Mouse (Mus musculus) midbrain, postnatal 0 days (tissue): ENCODE measurements around the gene Rdh1. TPM values are rescaled to one million over a fixed set of nuclear protein-coding genes. Genes with fewer than 3 reads are reported as not detected.

Source experiments
- ATAC-seq: fragments of 200-750 bp; cut with Nextera tagmentation; 2 replicates; pipeline ENCODE4 v1.8.0; 2017; ENCODE audit warnings: moderate number of reproducible peaks, mild to moderate bottlenecking, moderate TSS enrichment, moderate library complexity; ENCODE audit not compliant: low FRiP score
- DNase-seq: peaks from one replicate; pipeline ENCODE4 v3.0.0-alpha.2; 2015; ENCODE audit warnings: low spot score
- H3K27ac ChIP-seq: fragments of 300-500 bp; sonication (generic); 2 replicates; pipeline ENCODE4 v1.5.1; 2014; ENCODE audit warnings: low read depth, mild to moderate bottlenecking, low read length, mixed read lengths
- H3K27me3 ChIP-seq: fragments of 300-500 bp; sonication (generic); 2 replicates; pipeline ENCODE4 v1.6.1; 2014; ENCODE audit warnings: low read length, control low read depth, mixed read lengths; ENCODE audit not compliant: insufficient read depth
- H3K36me3 ChIP-seq: fragments of 300-500 bp; sonication (generic); 2 replicates; pipeline ENCODE4 v1.6.1; 2014; ENCODE audit warnings: low read length, control low read depth, mixed read lengths; ENCODE audit not compliant: insufficient read depth
- H3K4me1 ChIP-seq: fragments of 300-500 bp; sonication (generic); 2 replicates; pipeline ENCODE4 v1.6.1; 2014; ENCODE audit warnings: mild to moderate bottlenecking, control low read depth, antibody characterized with exemption, low read length, mixed read lengths; ENCODE audit not compliant: insufficient read depth
- H3K4me2 ChIP-seq: fragments of 300-500 bp; sonication (generic); 2 replicates; pipeline ENCODE4 v1.6.1; 2014; ENCODE audit warnings: low read depth, mild to moderate bottlenecking, low read length, mixed read lengths; ENCODE audit not compliant: poor library complexity, severe bottlenecking
- H3K4me3 ChIP-seq: fragments of 300-500 bp; sonication (generic); 2 replicates; pipeline ENCODE4 v1.5.1; 2014; ENCODE audit warnings: low read depth, mild to moderate bottlenecking, low read length, moderate library complexity
- H3K9ac ChIP-seq: fragments of 300-500 bp; sonication (generic); replicated peaks from 2 replicates; pipeline ENCODE4 v1.6.1; 2014; ENCODE audit warnings: mild to moderate bottlenecking, low read length, moderate library complexity, mixed read lengths; ENCODE audit not compliant: poor library complexity, severe bottlenecking
- H3K9me3 ChIP-seq: fragments of 300-500 bp; sonication (generic); 2 replicates; pipeline ENCODE4 v1.6.1; 2016; ENCODE audit warnings: low read length, control low read depth
- CTCF ChIP-seq: IDR thresholded peaks from 2 replicates; pipeline ENCODE4 v1.5.1; 2016; ENCODE audit warnings: antibody characterized with exemption, mild to moderate bottlenecking
- WGBS: fragments of 180-500 bp; shearing (Covaris S2); extraction: QIAGEN DNeasy Blood & Tissue Kit; methylation state at CpG from one replicate; pipeline ENCODE4 v1.1.7; 2014; 5-methylcytosine and 5-hydroxymethylcytosine counted together
- polyA plus RNA-seq: library from polyadenylated mRNA; unstranded; fragments of >200 nt; fragmentation: Nextera tagmentation; extraction: Ambion mirVana; gene quantifications from 2 replicates; pipeline ENCODE4 v1.2.1, GENCODE M21; 2015
- total RNA-seq: library from RNA; depleted of rRNA; stranded (reverse); fragments of >200 nt; gene quantifications from 2 replicates; pipeline ENCODE4 v1.2.3, GENCODE M21; 2014

Gene Rdh1
- total and polyA plus RNA-seq, 2 experiments from 2014 or later: 0.05 to 0.11 TPM

GRCm38 (mm10) chr10:127744661-127745060, 14.9 kb upstream of the Rdh1 start:
- H3K36me3 ChIP-seq: peaks cover 55% of the 10 kb centered on the region
- 61% methylated on average over 5 of the region's 5 CpGs for WGBS

DNA sequence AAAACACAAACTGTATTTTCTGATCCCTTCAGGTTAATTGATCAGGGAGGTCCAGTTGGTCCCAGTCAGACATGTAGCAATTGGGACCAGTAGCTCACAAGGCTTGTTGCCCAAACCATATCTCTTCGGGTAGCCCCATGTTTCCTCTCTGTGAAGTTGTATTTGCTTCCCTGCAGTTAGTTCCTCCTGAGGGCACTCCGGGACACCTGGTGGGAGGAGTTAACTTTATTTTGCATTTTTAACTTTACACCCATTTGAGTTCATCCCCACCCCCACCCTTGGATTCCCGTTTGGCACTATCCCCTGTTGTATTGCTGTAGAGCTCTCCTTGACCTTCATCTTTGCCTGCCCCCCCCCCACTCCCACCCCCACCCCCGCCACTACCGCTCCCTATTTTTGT, 13.6 kb upstream of the Rdh1 start:
- no peak overlapping the region for H3K4me3 ChIP-seq
- no peak for TF ChIP-seq CTCF
- H3K4me2 ChIP-seq: no peak overlapping the region
- peaks cover 55% of the 10 kb centered on the region for H3K36me3 ChIP-seq
- no peaks in the 10 kb centered on the region for H3K4me1 ChIP-seq
- no peaks in the 10 kb centered on the region for H3K27me3 ChIP-seq
- DNase-seq (no peak), ATAC-seq (no peak)
- H3K9ac ChIP-seq: no peak overlapping the region
- 84% methylated on average over 4 of the region's 5 CpGs for WGBS
- no peak overlapping the region for H3K27ac ChIP-seq
- H3K9me3 ChIP-seq: no peaks in the 10 kb centered on the region

More at GRCm38 (mm10) chr10:127744661-127745060, 14.9 kb upstream of the Rdh1 start:
- H3K27me3 ChIP-seq: no peaks in the 10 kb centered on the region
- DNase-seq (peak; percentile 56), ATAC-seq (no peak)
- no peaks in the 10 kb centered on the region; the same call in 1 of the 2 replicates for H3K4me1 ChIP-seq
- H3K27ac ChIP-seq: no peak overlapping the region
- TF ChIP-seq CTCF: peak; percentile 68
- no peak overlapping the region for H3K9ac ChIP-seq
- H3K9me3 ChIP-seq: no peaks in the 10 kb centered on the region
- H3K4me2 ChIP-seq: no peak overlapping the region
- no peak overlapping the region for H3K4me3 ChIP-seq

DNA sequence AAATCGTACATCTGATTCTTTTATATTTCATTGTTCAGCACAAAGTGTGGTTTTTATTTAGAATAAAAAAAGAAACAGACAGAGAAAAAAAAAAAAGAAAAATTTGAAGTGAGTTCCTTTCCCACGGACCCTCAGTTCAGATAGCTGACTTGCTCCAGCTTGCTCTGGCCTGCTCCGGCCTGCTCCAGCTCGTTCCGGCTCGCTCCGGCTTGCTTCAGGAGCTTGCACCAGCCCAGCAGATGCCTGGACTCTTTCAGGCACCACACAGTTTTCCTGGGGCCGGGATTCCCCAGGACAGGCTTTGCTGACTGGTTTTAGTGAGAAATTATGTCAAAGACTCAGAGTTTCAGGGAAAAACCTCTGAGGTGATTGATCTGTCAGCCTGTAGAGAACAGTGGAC, 12.3 kb upstream of the Rdh1 start:
- H3K27ac ChIP-seq: no peak overlapping the region
- H3K36me3 ChIP-seq: peaks cover 45% of the 10 kb centered on the region
- no peaks in the 10 kb centered on the region for H3K27me3 ChIP-seq
- H3K4me1 ChIP-seq: no peaks in the 10 kb centered on the region
- no peak for TF ChIP-seq CTCF
- WGBS: 94% methylated on average over 8 of the region's 8 CpGs
- no peak overlapping the region for H3K9ac ChIP-seq
- DNase-seq: no peak
- H3K9me3 ChIP-seq: no peaks in the 10 kb centered on the region
- no peak for ATAC-seq
- no peak overlapping the region for H3K4me3 ChIP-seq
- no peak overlapping the region for H3K4me2 ChIP-seq

DNA sequence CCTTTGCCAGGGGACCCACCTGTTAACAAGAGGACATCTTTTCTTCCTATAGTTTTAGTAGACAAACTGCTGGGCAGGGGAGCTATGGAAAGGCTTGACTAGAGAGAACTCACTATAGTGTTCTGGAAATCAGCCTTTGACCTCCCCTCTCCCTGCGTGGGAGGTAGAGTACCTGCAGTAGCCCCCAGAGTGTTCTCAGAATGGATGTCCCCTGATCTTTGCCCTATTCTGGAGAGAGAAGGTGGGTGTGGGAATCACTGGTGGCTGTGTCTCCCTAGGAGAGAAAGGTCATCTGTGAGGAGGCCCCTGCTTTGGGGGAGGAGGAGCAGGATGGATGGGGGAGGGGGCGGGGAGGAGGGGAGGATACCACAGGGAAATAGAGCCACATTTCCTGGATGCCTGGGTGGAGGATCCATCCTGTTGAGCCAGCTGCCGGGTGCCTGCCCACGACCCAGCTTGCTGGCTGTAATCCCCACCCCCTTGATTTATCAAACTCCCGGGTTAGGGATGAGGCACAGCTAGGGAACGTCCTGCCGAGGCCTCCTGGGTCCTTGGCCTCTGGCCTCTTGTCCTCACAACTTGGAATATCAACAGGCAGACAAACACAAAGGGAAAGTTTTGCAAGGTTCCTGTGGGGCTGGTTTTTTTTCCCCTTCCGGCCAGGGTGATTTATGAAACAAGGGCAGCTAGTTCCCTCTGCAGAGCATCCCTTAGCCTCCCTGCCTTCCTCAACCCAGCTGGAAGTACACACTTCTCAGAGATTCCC, 10.5 kb upstream of the Rdh1 start:
- TF ChIP-seq CTCF: no peak
- H3K36me3 ChIP-seq: peaks cover 27% of the 10 kb centered on the region
- H3K4me3 ChIP-seq: no peak overlapping the region
- no peaks in the 10 kb centered on the region for H3K9me3 ChIP-seq
- no peaks in the 10 kb centered on the region for H3K27me3 ChIP-seq
- H3K9ac ChIP-seq: 0 out of 2 replicates have a peak overlapping the region, but pooled peaks have one; percentile 19
- DNase-seq (no peak), ATAC-seq (no peak)
- 12% methylated on average over 7 of the region's 8 CpGs for WGBS
- H3K27ac ChIP-seq: no peak overlapping the region
- peak overlapping the region; percentile 36; the same call in 1 of the 2 replicates for H3K4me2 ChIP-seq
- no peaks in the 10 kb centered on the region for H3K4me1 ChIP-seq

GRCm38 (mm10) chr10:127750136-127750777, 9.3 kb upstream of the Rdh1 start:
- Histone ChIP-seq H3K9me3 (no peaks in the 10 kb centered on the region), H3K27me3 (no peaks in the 10 kb centered on the region), H3K4me1 (no peaks in the 10 kb centered on the region), H3K4me2 (peak overlapping the region; percentile 36), H3K27ac (no peak overlapping the region), H3K36me3 (peaks cover 18% of the 10 kb centered on the region), H3K9ac (peak overlapping the region; percentile 8; the same call in 1 of the 2 replicates), H3K4me3 (peak overlapping the region; percentile 12; the same call in 1 of the 2 replicates)
- ATAC-seq (no peak), DNase-seq (no peak)
- WGBS: 53% methylated on average over 24 of the region's 24 CpGs
- TF ChIP-seq CTCF: no peak

- H3K4me1 ChIP-seq: no peaks in the 10 kb centered on the region
- H3K36me3 ChIP-seq: peaks cover 9% of the 10 kb centered on the region
- no peaks in the 10 kb centered on the region for H3K9me3 ChIP-seq
- no peak for DNase-seq
- 56% methylated on average over 8 of the region's 8 CpGs for WGBS
- H3K27ac ChIP-seq: no peak within 1 kb of the TSS
- H3K4me3 ChIP-seq: no peak within 1 kb of the TSS
- no peak for TF ChIP-seq CTCF
- no peak within 1 kb of the TSS for H3K4me2 ChIP-seq
- no peak for ATAC-seq
- H3K27me3 ChIP-seq: no peaks in the 10 kb centered on the region
- no peak within 1 kb of the TSS for H3K9ac ChIP-seq
Observed at GRCm38 (mm10) chr10:127751548-127751947, 8.0 kb upstream of the Rdh1 start, which contains the start of gene Gpr182. Gene Gpr182 (minus strand): TSS chr10:127751732.
